Mouse (Mus musculus) T-helper 2 cell (primary cell): ENCODE data around the gene Prkcz.

Experiments used
- in situ Hi-C: fragments of 300-600 bp; cut with MboI, MseI; formaldehyde crosslinking; loops from one replicate; pipeline ENCODE4 v1.15.1; 2025; ENCODE audit warnings: high pct_unique_total_duplicates

Prkcz gene

DNA sequence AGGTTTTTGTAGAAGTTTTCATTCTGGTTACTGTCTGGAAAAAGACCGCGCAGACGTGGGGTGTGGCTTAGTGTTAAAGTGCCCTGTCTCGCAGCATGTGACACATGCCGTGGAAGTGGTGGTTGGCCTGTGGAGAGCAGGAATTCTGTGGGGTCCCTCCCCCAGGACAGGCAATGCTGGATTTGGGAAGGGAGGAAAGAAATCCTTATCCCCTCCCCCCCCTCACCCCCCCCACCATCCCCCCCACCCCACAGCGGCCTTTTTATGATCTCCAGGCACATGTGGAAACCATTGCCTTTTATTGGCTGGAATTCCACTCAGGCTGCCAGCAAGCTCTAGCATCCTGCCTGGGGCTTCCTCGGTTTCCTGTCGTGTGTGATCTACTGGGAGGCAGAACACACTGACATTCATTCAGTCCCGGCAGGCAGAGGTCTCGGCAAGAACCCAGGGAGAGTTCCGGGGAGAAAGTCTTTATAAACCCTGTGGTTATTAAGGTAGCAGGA is 78.1 kb downstream of the Prkcz start:
- in situ Hi-C loops = no loop called here

DNA sequence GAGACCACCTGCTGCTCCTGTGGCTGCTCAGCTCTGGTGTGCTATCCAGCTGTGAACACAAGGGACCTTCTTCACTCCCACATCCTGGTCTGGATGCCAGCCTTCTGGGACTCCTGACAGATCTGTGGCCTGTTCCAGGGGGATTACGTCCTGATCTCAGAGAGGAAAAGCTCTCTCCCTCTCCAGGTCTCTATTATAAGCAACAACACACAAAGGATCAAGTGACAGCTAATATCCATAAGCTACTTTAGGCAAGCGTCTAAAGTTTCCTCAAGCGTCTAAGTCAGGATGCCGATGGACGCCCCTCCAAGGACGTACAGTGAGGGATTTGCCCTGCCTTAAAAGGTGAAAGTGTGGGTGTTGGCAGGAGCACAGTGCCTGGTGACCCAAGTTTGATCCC is 78.9 kb downstream of the Prkcz start:
- in situ Hi-C loops = no loop called here

DNA sequence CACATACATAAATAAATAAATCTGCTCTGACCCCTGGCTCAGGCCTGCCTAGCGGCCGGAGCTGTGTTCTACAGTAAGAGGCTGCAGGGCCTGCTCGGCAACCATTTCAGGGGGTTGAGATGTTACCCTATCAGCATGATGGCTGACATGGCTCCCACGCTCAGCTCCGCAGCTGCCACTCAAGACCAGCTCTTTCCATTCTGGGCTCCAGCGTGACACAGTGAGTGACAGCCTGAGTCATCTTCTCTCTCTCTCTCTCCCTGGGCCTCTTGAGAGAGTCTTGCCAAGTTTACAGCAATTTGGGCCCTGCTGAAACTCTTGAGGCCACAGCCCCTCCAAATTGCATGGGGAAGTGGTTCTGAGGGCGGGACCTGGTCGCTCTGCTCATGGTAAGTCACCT is 79.5 kb downstream of the Prkcz start:
- in situ Hi-C loops = no loop called here

DNA sequence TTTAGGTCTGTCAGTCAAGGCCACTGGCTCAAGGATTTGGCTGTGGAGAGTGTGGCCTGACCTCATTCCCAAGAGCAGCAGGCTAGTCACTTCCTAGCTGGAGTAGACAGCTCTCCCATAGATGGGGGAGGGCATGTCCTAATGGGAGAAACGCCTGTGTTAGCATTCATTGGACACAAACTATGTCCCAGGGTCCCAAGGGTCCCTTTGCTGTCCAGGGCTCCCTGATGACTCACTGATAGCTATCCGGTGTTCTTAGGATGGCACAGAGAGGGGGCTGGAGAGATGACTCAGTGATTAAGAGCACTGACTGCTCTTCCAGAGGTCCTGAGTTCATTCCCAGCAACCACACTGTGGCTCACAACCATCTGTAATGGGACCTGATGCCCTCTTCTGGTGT is 79.9 kb downstream of the Prkcz start:
- in situ Hi-C loops = no loop called here

DNA sequence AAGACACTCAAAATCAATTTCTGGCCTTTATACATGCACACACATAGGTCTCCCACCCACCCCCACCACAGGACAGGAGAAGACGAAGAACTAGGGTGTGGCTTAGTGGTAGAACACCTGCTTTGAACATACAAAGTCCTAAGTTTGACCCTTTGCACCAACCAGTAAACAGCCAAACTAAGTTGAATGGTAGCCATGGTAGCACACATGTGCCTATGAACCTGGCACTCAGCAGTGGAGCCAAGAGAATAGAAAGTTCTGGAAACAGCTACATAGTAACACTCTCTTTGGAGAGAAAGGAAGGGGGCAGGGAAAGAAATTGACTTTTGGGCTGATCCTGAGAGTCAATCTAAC is 80.4 kb downstream of the Prkcz start:
- in situ Hi-C loops = no loop called here

DNA sequence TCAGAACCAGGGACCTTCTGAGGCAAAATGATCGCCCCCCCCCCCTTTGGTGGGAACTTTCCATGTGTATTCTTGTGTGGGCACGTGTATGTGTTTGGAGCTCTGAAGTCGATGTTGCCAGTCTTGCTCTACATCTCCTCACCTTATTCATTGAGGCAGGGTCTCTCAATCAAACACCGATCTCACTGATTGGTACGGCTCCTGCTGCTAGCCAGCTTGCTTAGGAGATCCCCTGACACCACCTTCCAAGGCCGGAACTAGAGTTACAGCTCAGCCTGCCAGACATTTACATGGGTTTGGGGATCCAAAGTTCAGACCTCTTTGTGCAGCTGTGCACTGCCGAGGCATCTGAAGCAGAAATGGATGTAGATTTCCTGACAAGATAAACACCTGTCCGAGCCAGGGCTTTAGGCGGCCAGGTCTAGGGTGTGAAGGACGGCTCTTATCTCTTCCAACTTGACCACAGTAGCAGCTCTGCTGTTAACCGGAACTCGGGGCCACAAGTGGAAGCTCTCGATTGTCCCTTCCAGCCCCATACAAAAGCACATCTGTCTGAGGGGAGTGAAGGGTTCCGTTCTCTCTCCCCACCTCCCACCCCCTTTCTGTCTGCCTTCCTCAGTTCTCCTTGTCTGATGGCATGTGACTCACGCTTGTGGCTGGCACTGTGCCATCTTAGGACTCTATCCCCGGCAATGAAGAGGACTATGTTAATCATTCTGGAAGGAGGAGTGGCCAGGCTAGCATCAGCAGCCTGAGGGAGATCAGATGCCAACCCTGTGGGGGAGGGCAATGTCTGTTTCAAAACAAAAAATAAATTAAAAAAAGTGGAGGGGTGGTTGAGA is 81.0 kb downstream of the Prkcz start:
- in situ Hi-C loops = no loop called here

DNA sequence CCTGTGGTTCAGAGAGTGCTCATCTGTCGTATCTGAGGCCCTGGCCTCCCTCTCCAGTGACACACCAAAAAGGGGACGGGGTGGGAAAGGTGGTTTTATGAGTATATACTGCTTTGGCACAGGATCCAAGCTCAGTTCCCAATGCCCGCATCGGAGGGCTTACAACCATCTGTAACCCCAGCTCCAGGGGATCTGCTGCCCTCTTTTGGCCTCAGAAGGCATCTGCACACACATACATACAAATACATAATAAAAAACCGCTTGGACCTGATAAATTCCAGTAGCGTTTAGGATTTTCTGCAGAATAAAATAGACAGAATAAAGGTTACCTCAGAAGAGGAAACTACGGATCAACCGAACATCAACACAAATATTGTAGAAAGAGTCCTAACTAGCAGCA is 82.1 kb downstream of the Prkcz start:
- in situ Hi-C loops = no loop called here

DNA sequence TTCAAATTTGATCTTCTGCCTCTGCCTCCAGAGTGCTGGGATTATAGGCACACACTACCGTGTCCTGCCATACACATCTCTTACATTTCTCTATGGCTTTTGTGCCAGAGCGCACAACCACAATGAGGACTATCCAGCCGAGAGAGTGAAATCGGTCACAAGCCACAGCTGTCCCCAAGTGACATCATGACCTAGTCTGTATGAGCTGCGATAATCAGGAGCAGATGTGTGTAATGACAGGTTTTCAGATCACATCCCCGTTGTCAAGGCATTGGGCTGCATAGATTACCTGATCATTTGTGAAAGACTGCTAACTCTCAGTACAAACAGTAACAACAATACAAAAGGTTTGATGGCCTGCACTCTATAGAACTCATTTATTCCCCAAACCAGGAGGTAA is 83.2 kb downstream of the Prkcz start:
- in situ Hi-C loops = no loop called here

DNA sequence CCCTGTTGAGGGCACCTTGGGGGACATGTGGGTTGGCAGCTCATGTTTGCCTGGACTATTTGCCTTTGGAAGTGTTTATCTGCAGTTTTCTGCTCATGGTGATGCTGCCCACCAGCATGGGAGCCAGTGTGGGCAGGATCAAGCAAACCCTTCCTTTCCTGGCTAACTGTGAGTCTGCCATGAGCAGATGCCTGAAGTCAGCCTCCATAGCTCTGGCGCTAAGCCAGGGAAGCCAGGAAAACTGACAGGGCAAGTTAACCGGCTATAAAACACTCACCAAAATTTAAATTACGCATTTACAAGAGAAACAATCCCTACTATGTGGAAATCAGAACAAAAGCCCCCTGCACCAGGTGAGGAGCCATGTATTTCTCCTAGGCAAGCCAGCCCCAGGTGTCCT is 86.3 kb downstream of the Prkcz start:
- in situ Hi-C loops = no loop called here

DNA sequence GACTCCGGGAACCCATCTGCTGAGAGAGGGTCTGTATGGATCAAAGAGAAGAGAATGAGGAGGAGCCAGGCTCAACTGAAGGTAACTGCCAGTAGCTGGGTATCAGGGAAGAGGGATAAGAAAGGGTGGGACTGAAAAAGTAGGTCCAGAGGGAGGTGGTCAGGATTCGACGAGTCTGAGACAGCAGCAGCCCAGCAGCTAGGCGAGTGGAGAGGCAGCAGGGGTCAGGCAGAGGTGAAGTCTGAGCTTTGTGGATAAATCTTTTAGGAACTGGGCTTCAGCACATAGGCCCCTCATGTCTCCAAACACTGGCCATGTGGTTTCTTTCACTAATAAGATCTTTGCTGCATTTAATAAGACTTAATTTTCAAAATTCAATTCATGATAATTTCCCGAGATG is 86.7 kb downstream of the Prkcz start:
- in situ Hi-C loops = no loop called here

DNA sequence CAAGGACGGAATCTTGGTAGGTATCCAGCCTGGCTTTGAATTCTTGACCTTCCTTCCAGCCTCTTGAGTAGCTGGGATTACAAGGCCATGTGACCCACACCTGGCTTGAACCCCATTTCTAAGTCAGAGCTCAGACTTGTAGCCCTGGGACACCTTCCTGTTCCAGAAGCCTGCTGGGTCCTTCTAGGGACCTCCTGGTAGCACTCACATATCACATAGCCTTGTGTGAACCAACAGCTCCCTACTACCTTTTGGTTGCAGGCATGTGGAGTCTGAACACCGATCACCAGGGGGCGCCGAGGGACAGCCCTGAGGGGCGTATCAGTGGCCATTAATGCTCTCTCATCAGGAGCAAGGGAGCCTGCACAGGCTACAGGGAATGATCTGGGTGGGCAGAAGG is 92.8 kb downstream of the Prkcz start:
- in situ Hi-C loops = no loop called here

DNA sequence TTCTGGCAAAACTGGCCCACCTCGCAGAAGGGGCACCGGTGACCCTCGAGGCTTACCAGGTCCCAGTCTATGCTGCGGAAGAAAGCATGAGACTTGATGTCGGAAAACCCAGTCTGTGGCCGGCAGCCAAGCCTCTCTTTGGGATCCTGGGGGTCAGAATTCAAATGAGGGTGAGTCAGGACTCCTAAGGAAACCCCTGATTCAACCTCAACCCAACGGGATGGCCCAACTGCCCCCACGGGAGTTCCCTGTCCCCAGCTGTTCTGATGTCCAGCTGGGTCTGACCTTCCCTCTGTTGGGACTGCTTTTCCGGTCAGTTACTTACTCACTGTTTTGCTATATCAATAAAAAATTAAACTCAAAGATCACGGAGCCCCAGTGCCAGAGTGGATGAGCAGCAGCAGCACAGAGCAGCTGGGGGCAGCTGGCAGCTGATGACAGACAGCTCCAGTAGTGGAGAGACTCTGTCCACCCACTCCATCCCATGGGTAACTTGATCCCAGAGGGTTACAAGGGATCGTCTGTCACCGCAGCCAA is 93.5 kb downstream of the Prkcz start:
- in situ Hi-C loops = no loop called here

DNA sequence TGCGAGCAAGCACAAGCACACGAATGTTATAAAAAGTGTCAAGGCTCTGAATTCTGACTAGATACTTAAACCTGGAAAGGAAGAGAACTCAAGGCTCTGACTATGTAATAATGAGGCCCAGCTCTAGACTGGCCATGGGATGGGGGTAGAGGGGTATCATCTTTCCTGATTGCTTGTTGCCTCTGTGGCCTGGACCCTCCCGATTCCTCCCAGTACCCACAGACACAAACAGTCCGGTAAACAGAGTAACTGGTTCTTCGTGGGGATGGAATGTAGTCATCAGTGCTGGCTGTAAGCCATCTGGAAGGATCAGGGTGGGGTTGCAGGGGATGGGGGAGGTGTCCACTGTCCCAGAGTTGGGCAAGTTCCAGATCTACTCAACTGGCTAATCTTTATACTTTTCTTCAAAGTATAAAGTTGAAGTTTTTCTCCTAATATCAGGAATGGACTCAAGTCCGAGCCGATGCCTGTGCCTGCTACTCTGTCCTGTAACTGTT is 94.1 kb downstream of the Prkcz start:
- in situ Hi-C loops = no loop called here

DNA sequence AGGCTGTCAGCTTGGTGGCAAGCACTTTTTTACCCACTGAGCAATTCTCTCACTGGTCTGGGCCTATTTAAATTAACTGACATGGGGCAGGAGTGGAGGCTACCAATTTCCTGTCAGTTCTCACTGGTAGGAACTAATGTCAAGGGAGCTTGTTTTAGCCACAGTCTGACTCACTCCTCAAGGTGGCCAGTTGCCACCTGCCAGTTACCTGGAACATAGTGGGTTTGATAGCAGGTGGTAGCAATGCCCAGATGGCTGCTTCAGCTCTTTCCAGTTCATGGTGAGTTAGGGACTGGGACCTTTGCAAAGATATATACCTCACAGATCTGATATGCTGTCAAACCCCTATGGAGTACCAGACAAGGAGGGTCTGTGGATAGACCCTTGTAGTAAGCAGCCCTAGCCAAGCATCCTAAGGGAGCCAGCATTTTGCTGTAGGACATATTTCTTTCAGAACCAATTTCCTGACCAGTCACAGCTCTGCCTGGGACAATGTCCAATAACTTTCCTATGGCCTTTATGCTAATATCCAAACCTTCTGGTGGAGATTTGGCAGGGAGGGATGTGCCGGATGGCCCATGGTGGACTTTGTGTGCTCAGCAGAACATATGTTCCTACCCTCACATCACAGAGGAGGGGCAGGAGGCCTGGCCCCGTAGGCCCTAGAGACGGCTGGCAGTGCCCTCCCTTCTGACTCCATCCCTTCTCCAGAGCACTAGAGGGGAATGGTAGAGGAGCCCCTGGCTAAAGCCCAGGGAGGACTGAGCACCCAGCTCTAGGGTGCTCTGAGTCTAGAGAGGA is 96.4 kb downstream of the Prkcz start:
- in situ Hi-C loops = no loop called here

DNA sequence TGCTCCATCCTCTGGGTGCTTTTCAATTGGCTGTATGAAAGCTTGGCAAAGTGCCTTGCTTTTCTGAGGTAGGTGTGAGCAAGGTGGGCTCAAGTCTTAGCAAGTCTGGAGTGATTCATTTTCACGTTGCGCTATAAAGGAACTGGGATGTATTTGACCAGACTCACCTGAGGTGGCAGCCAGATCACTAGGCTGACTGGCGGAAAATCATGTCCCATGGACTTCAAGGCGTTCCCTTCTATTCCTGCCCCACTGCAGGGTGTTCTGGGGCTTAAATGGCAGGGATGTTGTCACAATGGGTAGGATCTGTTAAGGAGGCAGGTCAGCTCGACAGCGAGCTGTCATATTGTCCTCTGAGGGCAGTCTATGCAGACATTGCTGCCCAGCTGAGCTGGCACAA is 108.9 kb downstream of the Prkcz start:
- in situ Hi-C loops = no loop called here

DNA sequence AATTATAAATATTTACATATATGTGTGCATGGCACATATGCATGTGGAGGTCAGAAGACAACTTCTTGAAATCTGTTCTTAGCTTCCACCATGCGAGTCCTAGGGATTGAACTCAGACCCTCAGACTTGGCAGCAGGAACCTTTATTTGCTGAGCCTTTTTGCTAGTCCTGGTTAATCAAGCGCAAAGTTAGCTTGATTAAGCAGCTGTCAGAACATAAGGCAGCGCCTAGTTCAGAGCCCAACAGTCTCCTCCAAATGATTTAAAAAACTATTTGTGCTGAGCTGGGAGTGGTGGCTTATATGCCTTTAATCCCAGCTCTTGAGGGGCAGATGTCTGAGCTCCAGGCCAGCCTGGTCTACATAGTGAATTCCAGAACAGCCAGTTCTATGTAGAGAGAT is 110.0 kb downstream of the Prkcz start:
- in situ Hi-C loops = no loop called here

DNA sequence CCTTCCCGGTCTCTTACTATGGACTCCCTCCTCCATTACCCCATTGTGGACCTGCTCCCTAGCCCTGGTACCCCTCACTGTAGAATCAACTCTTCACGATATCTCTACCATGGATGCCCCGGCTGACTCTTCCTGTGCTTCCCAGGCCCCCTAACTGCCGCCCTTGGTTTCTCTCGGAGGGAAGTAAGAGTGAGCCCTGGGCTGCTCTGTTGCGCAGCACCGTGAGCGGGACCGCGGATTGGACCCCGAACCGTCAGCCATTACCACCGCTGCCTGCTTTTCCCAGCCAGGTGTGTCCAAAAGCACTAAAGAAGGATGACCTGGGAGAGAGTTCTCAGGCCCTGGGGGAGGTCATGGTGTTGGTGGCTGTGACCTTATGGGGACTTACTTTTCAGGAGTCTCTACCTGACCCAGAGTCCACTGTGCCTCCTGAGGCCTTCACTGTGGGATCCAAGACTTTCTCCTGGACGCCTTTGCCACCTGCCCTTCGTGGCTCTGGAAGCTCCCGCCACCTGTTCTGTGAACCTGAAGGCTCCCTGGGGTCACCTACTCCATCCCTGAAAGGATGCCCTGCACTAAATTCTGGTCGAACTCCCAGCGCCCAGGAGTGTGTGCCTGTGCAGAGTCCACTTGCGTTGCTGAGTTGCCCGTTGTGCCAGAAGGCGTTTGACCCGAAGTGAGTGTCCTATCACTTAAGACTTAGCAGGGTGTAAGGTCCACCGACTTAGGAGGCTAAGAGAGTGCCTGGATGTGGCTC is 110.6 kb downstream of the Prkcz start:
- in situ Hi-C loops = no loop called here

DNA sequence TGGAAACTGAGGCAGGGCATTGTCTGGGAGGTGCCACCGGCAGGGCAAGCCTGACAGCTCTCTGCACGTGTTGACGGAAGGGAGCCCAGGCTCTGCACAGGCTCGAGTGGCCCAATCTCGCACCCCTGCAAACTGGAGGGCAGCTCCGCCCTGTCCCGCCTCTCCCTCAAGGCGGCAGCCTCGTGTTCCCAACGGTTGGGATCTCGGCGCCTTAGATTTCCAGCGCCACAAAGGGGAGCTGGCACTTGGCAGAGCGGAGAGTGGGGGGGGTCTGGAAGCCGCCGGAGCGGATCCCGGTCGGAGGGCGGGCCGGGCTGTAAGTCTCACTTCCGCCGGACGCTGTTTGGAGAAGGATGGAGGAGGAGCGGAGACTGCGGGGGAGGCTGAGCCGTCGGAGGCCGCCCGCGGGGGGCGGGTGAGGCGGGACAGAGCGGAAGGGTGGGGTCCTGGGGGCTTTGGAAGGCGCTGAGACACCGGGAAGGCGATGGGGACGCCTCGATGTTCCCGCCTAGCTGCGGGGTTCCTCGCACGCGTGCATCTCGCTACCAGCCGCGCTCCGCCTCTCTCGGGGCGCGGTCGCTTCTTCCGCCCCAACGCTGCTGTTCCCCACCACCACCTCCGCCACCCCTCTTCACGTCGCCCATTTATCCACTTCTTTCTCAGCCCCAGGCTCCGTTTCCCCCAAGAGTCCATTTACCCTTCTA is 111.4 kb downstream of the Prkcz start, which contains the start of gene Faap20:
Faap20 (plus strand) TSS at position 155 of the 704 bp plus-strand sequence.
- in situ Hi-C loops = loop anchor here (5.0 kb wide), 2 partner anchors 42 to 152 kb away; no protein-coding TSS in a partner anchor

DNA sequence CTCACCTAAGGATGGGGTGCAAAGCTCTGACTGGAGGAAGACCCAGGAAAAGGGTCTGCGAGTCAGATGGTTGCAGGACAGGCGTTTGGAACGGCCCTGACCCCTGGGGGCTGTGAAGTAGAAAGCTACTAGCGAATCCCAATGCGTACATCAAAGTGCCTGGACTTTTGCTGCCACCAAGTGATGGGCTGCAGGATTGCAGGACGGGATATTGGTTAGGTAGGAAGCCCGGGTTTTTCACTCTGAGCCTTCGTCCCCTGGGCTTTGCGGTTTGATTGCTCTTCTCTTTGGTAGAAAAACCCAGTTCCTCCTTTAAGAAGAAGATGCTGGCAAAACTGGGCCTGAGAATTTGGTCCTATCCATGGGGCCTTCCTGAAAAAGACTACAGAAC is 111.9 kb downstream of the Prkcz start:
- in situ Hi-C loops = loop anchor here (5.0 kb wide), 2 partner anchors 42 to 152 kb away; no protein-coding TSS in a partner anchor

DNA sequence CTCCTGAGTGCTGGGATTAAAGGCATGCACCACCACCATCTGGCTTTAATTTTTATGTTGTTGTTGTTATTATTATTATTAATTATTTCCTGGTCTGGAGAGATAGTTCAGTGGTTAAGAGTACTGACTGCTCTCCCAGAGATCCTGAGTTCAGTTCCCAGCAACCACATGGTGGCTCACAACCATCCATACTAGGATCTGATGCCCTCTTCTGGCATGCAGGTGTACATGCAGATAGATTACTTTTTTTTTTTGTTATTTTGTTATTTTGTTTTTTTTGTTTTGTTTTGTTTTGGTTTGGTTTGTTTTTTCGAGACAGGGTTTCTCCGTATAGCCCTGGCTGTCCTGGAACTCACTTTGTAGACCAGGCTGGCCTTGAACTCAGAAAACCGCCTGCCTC is 113.1 kb downstream of the Prkcz start:
- in situ Hi-C loops = loop anchor here (5.0 kb wide), 2 partner anchors 41 to 151 kb away; no protein-coding TSS in a partner anchor

DNA sequence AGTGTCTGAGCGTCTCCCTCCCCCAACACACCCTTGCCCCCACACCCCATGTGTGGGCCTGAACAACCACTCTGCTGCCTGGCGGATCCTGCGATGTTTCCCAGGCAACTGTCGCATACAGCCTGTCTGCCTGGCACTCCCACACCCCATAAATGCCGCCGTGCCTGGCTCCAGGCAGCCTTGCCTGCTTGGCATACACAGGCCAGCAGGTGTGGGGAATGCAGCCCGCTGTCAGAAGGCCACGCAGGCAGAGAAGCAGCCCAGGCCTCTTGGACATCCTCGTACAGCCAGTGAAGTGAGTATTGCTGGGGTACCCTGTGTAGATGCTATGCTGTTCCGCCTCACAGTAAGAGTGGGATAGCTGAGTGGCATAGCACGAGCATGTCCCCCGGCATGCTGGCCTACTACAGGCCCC is 114.5 kb downstream of the Prkcz start:
- in situ Hi-C loops = loop anchor here (5.0 kb wide), 2 partner anchors 39 to 149 kb away; no protein-coding TSS in a partner anchor
